Mouse (Mus musculus): ENCODE data around the gene 4921536K21Rik.

The 4921536K21Rik gene

GRCm38 (mm10) chr11:3894406-3895281, at the start of gene 4921536K21Rik, which contains the start of gene Dusp18:
4921536K21Rik (minus strand) TSS chr11:3895098.
Dusp18 (plus strand) TSS chr11:3895240.
- peak; percentile 80 for DNase-seq (ENCODE audit: low read depth, low spot score)

- DNase-seq (ENCODE audit: low read depth, low spot score), result no peak
These were observed 46.5 kb upstream of the 4921536K21Rik start for GRCm38 (mm10) chr11:3941371-3941770.

GRCm38 (mm10) chr11:3937321-3937874, 42.5 kb upstream of the 4921536K21Rik start:
- no peak for DNase-seq (ENCODE audit: low read depth, low spot score)

- DNase-seq (ENCODE audit: low read depth, low spot score), result no peak
These were observed 41.4 kb upstream of the 4921536K21Rik start for GRCm38 (mm10) chr11:3936318-3936717.

GRCm38 (mm10) chr11:3935135-3935534, 40.2 kb upstream of the 4921536K21Rik start:
- DNase-seq (ENCODE audit: low read depth, low spot score), result no peak

GRCm38 (mm10) chr11:3933756-3934285, 38.9 kb upstream of the 4921536K21Rik start:
- no peak for DNase-seq (ENCODE audit: low read depth, low spot score)

GRCm38 (mm10) chr11:3931511-3932211, 36.8 kb upstream of the 4921536K21Rik start, which contains the start of gene Tcn2:
Tcn2 (minus strand) TSS chr11:3932159.
- peak; percentile 81 for DNase-seq (ENCODE audit: low read depth, low spot score)

- no peak for DNase-seq (ENCODE audit: low read depth, low spot score)
These were observed 36.0 kb upstream of the 4921536K21Rik start for GRCm38 (mm10) chr11:3930931-3931330.

- DNase-seq (ENCODE audit: low read depth, low spot score), result no peak
These were observed 35.1 kb upstream of the 4921536K21Rik start for GRCm38 (mm10) chr11:3930019-3930418.

GRCm38 (mm10) chr11:3925916-3926315, 31.0 kb upstream of the 4921536K21Rik start:
- no peak for DNase-seq (ENCODE audit: low read depth, low spot score)

- no peak for DNase-seq (ENCODE audit: low read depth, low spot score)
These were observed 27.8 kb upstream of the 4921536K21Rik start for GRCm38 (mm10) chr11:3922731-3923130.

GRCm38 (mm10) chr11:3922115-3922514, 27.2 kb upstream of the 4921536K21Rik start:
- DNase-seq (ENCODE audit: low read depth, low spot score), result no peak

GRCm38 (mm10) chr11:3921281-3921850, 26.5 kb upstream of the 4921536K21Rik start:
- DNase-seq (ENCODE audit: low read depth, low spot score), result no peak

- no peak for DNase-seq (ENCODE audit: low read depth, low spot score)
These were observed 25.6 kb upstream of the 4921536K21Rik start for GRCm38 (mm10) chr11:3920476-3920875.

GRCm38 (mm10) chr11:3918738-3919137, 23.8 kb upstream of the 4921536K21Rik start:
- DNase-seq (ENCODE audit: low read depth, low spot score), result no peak

GRCm38 (mm10) chr11:3914109-3914840, 19.4 kb upstream of the 4921536K21Rik start, which contains the start of gene Slc35e4:
Slc35e4 (minus strand) TSS chr11:3914664.
- DNase-seq (ENCODE audit: low read depth, low spot score), result peak; percentile 70

GRCm38 (mm10) chr11:3913316-3914108, 18.6 kb upstream of the 4921536K21Rik start:
- DNase-seq (ENCODE audit: low read depth, low spot score), result peak; percentile 87

GRCm38 (mm10) chr11:3912875-3913271, 18.0 kb upstream of the 4921536K21Rik start:
- no peak for DNase-seq (ENCODE audit: low read depth, low spot score)

- no peak for DNase-seq (ENCODE audit: low read depth, low spot score)
These were observed 17.4 kb upstream of the 4921536K21Rik start for GRCm38 (mm10) chr11:3912100-3912874.

Measured in skeletal muscle tissue, adult 2 months (tissue).